Mouse (Mus musculus) common myeloid progenitor, adult 5-6 weeks (primary cell): Measurements from ENCODE around the gene Leo1. TPM values are rescaled to one million over a fixed set of nuclear protein-coding genes. Genes with fewer than 3 reads are reported as not detected.

Source experiments
- total RNA-seq: library from RNA; stranded (forward); fragments of 200-1000, 187-1606 nt; gene quantifications from 2 replicates; pipeline ENCODE4 v1.2.3, GENCODE M21; 2017

Leo1 gene
- total RNA-seq, 1 experiment from 2014 or later: 59.2 TPM

Other genes starting within 250 kb of the Leo1 start
- gene Myo5c, start 209.5 kb upstream of the Leo1 start, total RNA-seq: 0.63 and 1.1 TPM in 2 replicates
- gene Gnb5, start 135.2 kb upstream of the Leo1 start, total RNA-seq: 2.2 and 3.0 TPM in 2 replicates
- gene Bcl2l10, start 93.8 kb upstream of the Leo1 start, total RNA-seq: not detected in 2 replicates
- gene Mapk6, start 31.5 kb upstream of the Leo1 start, total RNA-seq: 55.3 and 76.2 TPM in 2 replicates
- 73.1 and 81.4 TPM in 2 replicates for gene Tmod3, start 118.1 kb downstream of the Leo1 start, total RNA-seq
- not detected in 2 replicates for gene Tmod2, start 169.8 kb downstream of the Leo1 start, total RNA-seq
- 2.4 and 3.1 TPM in 2 replicates for gene Lysmd2, start 184.2 kb downstream of the Leo1 start, total RNA-seq
- not detected in 2 replicates for gene Scg3, start 242.5 kb downstream of the Leo1 start, total RNA-seq